Mouse (Mus musculus) midbrain, postnatal 0 days (tissue): ENCODE results near the gene Wfdc9. TPM values are rescaled to one million over a fixed set of nuclear protein-coding genes. Genes with fewer than 3 reads are reported as not detected.

ENCODE experiments used
- ATAC-seq: fragments of 200-750 bp; cut with Nextera tagmentation; 2 replicates; pipeline ENCODE4 v1.8.0; 2017; ENCODE audit warnings: moderate number of reproducible peaks, mild to moderate bottlenecking, moderate TSS enrichment, moderate library complexity; ENCODE audit not compliant: low FRiP score
- DNase-seq: peaks from one replicate; pipeline ENCODE4 v3.0.0-alpha.2; 2015; ENCODE audit warnings: low spot score
- H3K27ac ChIP-seq: fragments of 300-500 bp; sonication (generic); 2 replicates; pipeline ENCODE4 v1.5.1; 2014; ENCODE audit warnings: low read depth, mild to moderate bottlenecking, low read length, mixed read lengths
- H3K27me3 ChIP-seq: fragments of 300-500 bp; sonication (generic); 2 replicates; pipeline ENCODE4 v1.6.1; 2014; ENCODE audit warnings: low read length, control low read depth, mixed read lengths; ENCODE audit not compliant: insufficient read depth
- H3K36me3 ChIP-seq: fragments of 300-500 bp; sonication (generic); 2 replicates; pipeline ENCODE4 v1.6.1; 2014; ENCODE audit warnings: low read length, control low read depth, mixed read lengths; ENCODE audit not compliant: insufficient read depth
- H3K4me1 ChIP-seq: fragments of 300-500 bp; sonication (generic); 2 replicates; pipeline ENCODE4 v1.6.1; 2014; ENCODE audit warnings: mild to moderate bottlenecking, control low read depth, antibody characterized with exemption, low read length, mixed read lengths; ENCODE audit not compliant: insufficient read depth
- H3K4me2 ChIP-seq: fragments of 300-500 bp; sonication (generic); 2 replicates; pipeline ENCODE4 v1.6.1; 2014; ENCODE audit warnings: low read depth, mild to moderate bottlenecking, low read length, mixed read lengths; ENCODE audit not compliant: poor library complexity, severe bottlenecking
- H3K4me3 ChIP-seq: fragments of 300-500 bp; sonication (generic); 2 replicates; pipeline ENCODE4 v1.5.1; 2014; ENCODE audit warnings: low read depth, mild to moderate bottlenecking, low read length, moderate library complexity
- H3K9ac ChIP-seq: fragments of 300-500 bp; sonication (generic); replicated peaks from 2 replicates; pipeline ENCODE4 v1.6.1; 2014; ENCODE audit warnings: mild to moderate bottlenecking, low read length, moderate library complexity, mixed read lengths; ENCODE audit not compliant: poor library complexity, severe bottlenecking
- H3K9me3 ChIP-seq: fragments of 300-500 bp; sonication (generic); 2 replicates; pipeline ENCODE4 v1.6.1; 2016; ENCODE audit warnings: low read length, control low read depth
- CTCF ChIP-seq: IDR thresholded peaks from 2 replicates; pipeline ENCODE4 v1.5.1; 2016; ENCODE audit warnings: antibody characterized with exemption, mild to moderate bottlenecking
- WGBS: fragments of 180-500 bp; shearing (Covaris S2); extraction: QIAGEN DNeasy Blood & Tissue Kit; methylation state at CpG from one replicate; pipeline ENCODE4 v1.1.7; 2014; 5-methylcytosine and 5-hydroxymethylcytosine counted together
- polyA plus RNA-seq: library from polyadenylated mRNA; unstranded; fragments of >200 nt; fragmentation: Nextera tagmentation; extraction: Ambion mirVana; gene quantifications from 2 replicates; pipeline ENCODE4 v1.2.1, GENCODE M21; 2015
- total RNA-seq: library from RNA; depleted of rRNA; stranded (reverse); fragments of >200 nt; gene quantifications from 2 replicates; pipeline ENCODE4 v1.2.3, GENCODE M21; 2014

The Wfdc9 gene
- total and polyA plus RNA-seq, 2 experiments from 2014 or later, result not detected

GRCm38 (mm10) chr2:164698201-164698600 lies 41.8 kb upstream of the Wfdc9 start, which contains the start of gene Spint4:
TSS of gene Spint4 (plus strand) at chr2:164698501.
- Histone ChIP-seq H3K27ac (no peak within 1 kb of the TSS), H3K27me3 (no peaks in the 10 kb centered on the region), H3K4me2 (no peak within 1 kb of the TSS), H3K36me3 (no peaks in the 10 kb centered on the region), H3K4me1 (no peaks in the 10 kb centered on the region), H3K9me3 (no peaks in the 10 kb centered on the region), H3K4me3 (no peak within 1 kb of the TSS), H3K9ac (no peak within 1 kb of the TSS)
- 68% methylated on average over 4 of the region's 4 CpGs for WGBS
- TF ChIP-seq CTCF, result no peak
- ATAC-seq (no peak), DNase-seq (no peak)

DNA sequence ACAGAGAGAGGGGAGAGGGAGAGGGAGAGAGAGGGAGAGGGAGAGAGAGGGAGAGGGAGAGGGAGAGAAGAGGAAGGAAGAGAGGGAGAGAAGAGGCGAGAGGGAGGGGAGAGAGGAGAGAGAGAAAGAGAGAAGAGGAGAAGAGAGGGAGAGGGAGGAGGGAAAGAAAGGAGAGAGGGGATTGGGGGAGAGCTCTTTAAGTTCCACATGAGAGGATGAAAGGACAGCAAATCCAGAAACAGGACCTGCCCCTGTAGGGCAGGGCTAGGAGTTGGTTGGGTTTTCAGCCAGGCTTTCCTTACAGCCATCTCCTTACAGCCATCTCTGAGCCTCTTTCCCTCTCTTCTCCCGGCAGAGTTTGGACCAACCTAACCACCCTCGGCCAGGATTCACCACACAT lies 28.4 kb upstream of the Wfdc9 start, which contains the start of gene Wfdc13:
Gene Wfdc13, plus strand, starts transcription at position 301 of the 400 bp plus-strand sequence.
- ATAC-seq (no peak), DNase-seq (no peak)
- no peak within 1 kb of the TSS for H3K4me3 ChIP-seq
- H3K9me3 ChIP-seq, result no peaks in the 10 kb centered on the region
- H3K4me1 ChIP-seq, result no peaks in the 10 kb centered on the region
- H3K4me2 ChIP-seq, result no peak within 1 kb of the TSS
- no peak within 1 kb of the TSS for H3K27ac ChIP-seq
- no peak for TF ChIP-seq CTCF
- no peaks in the 10 kb centered on the region for H3K36me3 ChIP-seq
- 75% methylated on average over 3 of the region's 3 CpGs for WGBS
- no peak within 1 kb of the TSS for H3K9ac ChIP-seq
- H3K27me3 ChIP-seq, result no peaks in the 10 kb centered on the region; the same call in 1 of the 2 replicates

DNA sequence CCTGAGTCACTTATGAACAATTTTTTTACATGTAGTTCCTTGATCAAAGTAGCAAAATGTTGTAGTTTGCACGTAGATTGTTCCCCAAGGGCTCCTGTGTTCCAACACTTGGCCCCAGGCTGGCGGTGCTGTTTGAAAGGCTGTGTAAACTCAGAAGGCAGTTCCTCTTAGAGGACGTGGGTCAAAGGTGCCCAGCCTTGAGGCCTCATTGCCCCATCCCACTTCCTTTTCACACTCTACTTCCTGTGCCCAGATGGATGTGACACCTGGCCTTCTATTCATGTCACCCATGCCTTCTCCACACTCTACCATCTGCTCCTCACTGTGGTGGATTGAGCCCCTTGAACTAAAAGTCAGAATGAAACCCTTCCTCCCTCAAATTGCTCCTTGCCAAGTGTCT lies 23.5 kb upstream of the Wfdc9 start:
- DNase-seq, result no peak
- no peak overlapping the region for H3K4me2 ChIP-seq
- H3K9me3 ChIP-seq, result no peaks in the 10 kb centered on the region
- no peak for TF ChIP-seq CTCF
- H3K27ac ChIP-seq, result no peak overlapping the region
- H3K36me3 ChIP-seq, result no peaks in the 10 kb centered on the region
- H3K27me3 ChIP-seq, result no peaks in the 10 kb centered on the region; the same call in 1 of the 2 replicates
- no peak for ATAC-seq
- no peak overlapping the region for H3K9ac ChIP-seq
- WGBS, result 60% methylated on average over 3 of the region's 3 CpGs
- no peak overlapping the region for H3K4me3 ChIP-seq
- H3K4me1 ChIP-seq, result no peaks in the 10 kb centered on the region

- H3K4me2 ChIP-seq, result peak overlapping the region; percentile 48
- H3K9me3 ChIP-seq, result no peaks in the 10 kb centered on the region
- H3K4me1 ChIP-seq, result no peaks in the 10 kb centered on the region
- 19% methylated on average over 19 of the region's 19 CpGs for WGBS
- ATAC-seq (peak; percentile 80), DNase-seq (peak; percentile 85)
- 0 out of 2 replicates have a peak overlapping the region, but pooled peaks have one; percentile 37 for H3K9ac ChIP-seq
- H3K4me3 ChIP-seq, result peak overlapping the region; percentile 26
- H3K36me3 ChIP-seq, result no peaks in the 10 kb centered on the region
- H3K27me3 ChIP-seq, result no peaks in the 10 kb centered on the region
- H3K27ac ChIP-seq, result 0 out of 2 replicates have a peak overlapping the region, but pooled peaks have one; percentile 6
- TF ChIP-seq CTCF, result peak; percentile 89
Observed at GRCm38 (mm10) chr2:164678848-164679625, 22.7 kb upstream of the Wfdc9 start.

DNA sequence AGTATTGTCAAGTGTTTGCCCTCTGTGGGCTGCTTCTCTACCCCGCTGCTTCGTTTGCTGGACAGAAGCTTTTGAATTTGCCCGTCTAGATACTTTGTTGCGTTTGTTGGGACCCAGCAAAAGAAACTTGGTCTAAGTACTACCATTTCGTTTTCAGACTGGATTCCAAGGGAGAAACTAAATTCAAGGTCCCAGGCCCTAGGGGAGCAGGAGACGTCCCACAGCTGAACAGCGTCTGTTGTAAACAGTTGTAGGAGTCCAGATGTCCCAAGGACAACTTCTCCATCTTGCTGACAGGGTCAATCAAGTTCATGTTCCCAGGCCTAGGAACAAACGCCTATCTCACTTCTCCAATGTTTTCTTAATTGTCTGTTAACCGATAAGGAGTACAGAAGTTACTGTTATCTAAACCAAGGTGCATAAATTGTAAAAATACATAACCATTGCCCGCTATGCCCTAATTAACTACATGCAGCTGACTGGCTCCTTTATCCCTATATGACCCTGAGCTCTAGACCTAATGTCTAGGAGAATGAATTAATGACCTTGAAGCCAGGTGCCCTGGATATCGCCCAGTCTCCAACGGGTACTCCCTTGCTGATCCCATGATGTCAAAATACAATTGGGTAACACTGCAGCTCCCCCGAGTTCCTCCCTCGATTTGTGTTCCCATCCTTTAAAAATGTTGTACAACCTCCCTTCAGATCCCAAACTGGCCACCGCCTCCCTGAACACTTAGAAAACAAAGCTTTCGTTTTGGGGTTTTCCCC lies 20.7 kb upstream of the Wfdc9 start:
- no peak overlapping the region for H3K4me2 ChIP-seq
- no peaks in the 10 kb centered on the region for H3K9me3 ChIP-seq
- no peak for DNase-seq
- 88% methylated on average over 16 of the region's 16 CpGs for WGBS
- no peaks in the 10 kb centered on the region for H3K4me1 ChIP-seq
- no peak for TF ChIP-seq CTCF
- no peaks in the 10 kb centered on the region for H3K36me3 ChIP-seq
- H3K27ac ChIP-seq, result no peak overlapping the region
- no peak overlapping the region for H3K4me3 ChIP-seq
- no peak for ATAC-seq
- H3K27me3 ChIP-seq, result no peaks in the 10 kb centered on the region
- no peak overlapping the region for H3K9ac ChIP-seq

GRCm38 (mm10) chr2:164676103-164676502 lies 19.7 kb upstream of the Wfdc9 start:
- Histone ChIP-seq H3K4me3 (no peak overlapping the region), H3K27me3 (no peaks in the 10 kb centered on the region), H3K9ac (no peak overlapping the region), H3K36me3 (no peaks in the 10 kb centered on the region), H3K9me3 (no peaks in the 10 kb centered on the region), H3K27ac (no peak overlapping the region), H3K4me2 (no peak overlapping the region), H3K4me1 (no peaks in the 10 kb centered on the region)
- 81% methylated on average over 7 of the region's 7 CpGs for WGBS
- no peak for DNase-seq
- no peak for ATAC-seq
- TF ChIP-seq CTCF, result peak; percentile 27
